Mouse (Mus musculus) MEL (cell line): ENCODE results near the gene Cnst.

ENCODE experiments used
- GABPA ChIP-seq: IDR thresholded peaks from 2 replicates; pipeline ENCODE4 v1.6.1; 2012; ENCODE audit warnings: low read depth, mild to moderate bottlenecking, inconsistent platforms, low read length, improper control_type of control experiment, moderate library complexity
- MXI1 ChIP-seq: IDR thresholded peaks from 2 replicates; pipeline ENCODE4 v1.6.1; 2011; ENCODE audit warnings: mild to moderate bottlenecking, low read depth, low read length, improper control_type of control experiment
- SIN3A ChIP-seq: IDR thresholded peaks from 2 replicates; pipeline ENCODE4 v1.6.1; 2012; ENCODE audit warnings: low read length, improper control_type of control experiment, inconsistent platforms
- UBTF ChIP-seq: IDR thresholded peaks from 2 replicates; pipeline ENCODE4 v1.6.1; 2012; ENCODE audit warnings: low read depth, mild to moderate bottlenecking, inconsistent platforms, low read length, improper control_type of control experiment, moderate library complexity, borderline replicate concordance; ENCODE audit not compliant: insufficient read depth
- USF2 ChIP-seq, 2 experiments: IDR thresholded peaks; 2 replicates each; pipeline ENCODE4 v1.6.1; 2011 to 2012; ENCODE audit warnings: improper control_type of control experiment in 2 of 2, low read length in 2 of 2, borderline replicate concordance in 1 of 2, inconsistent platforms in 1 of 2, low read depth in 1 of 2, mild to moderate bottlenecking in 1 of 2; ENCODE audit not compliant: insufficient read depth in 1 of 2

GRCm38 (mm10) chr1:179581422-179581821, 35.3 kb downstream of the Cnst start:
- no peak for TF ChIP-seq UBTF
- TF ChIP-seq SIN3A, result no peak
- no peak for TF ChIP-seq MXI1
- TF ChIP-seq USF2 (IDR thresholded peaks at IDR 0.05; ENCODE audit: borderline replicate concordance in 1 of 2, insufficient read depth in 1 of 2, low read depth in 1 of 2, low read length in 2 of 2), result no peak
- no peak for TF ChIP-seq GABPA
